Mouse (Mus musculus) right cerebral cortex, postnatal 4 days (tissue): ENCODE measurements around the gene Tmsb15b2.
A peak's percentile ranks its signal among the peaks of the same experiment; 100 is the strongest.
"Not testable (repeated sequence)": the region's sequence is repeated elsewhere in the genome, so short reads cannot be mapped to it uniquely, and the experiment has no call there.

ENCODE experiments used
- DNase-seq: peaks from one replicate; pipeline ENCODE4 v3.0.0-alpha.2; 2022

Gene Tmsb15b2

DNA sequence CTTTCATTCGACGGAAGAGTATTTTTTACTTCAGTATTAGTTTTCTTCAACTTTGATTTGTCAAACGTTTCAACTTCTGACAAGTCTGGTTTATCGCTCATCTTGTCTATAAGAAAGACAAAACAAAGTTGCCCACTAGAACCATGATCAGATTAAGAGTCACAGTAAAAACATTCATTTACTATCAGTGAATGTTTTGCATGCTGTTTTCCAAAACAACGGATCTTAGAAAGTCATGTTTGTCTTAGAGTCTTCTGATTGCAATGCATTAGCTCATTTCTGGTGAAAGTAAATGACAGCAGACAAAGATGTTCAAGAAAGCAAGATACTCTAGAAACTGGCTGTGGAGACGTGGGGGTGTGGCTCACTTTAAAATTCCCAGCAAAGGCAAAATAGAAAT lies at the start of gene Tmsb15b2:
Tmsb15b2 (minus strand) TSS at position 101 of the 400 bp plus-strand sequence.
- DNase-seq, result not testable (repeated sequence)

DNA sequence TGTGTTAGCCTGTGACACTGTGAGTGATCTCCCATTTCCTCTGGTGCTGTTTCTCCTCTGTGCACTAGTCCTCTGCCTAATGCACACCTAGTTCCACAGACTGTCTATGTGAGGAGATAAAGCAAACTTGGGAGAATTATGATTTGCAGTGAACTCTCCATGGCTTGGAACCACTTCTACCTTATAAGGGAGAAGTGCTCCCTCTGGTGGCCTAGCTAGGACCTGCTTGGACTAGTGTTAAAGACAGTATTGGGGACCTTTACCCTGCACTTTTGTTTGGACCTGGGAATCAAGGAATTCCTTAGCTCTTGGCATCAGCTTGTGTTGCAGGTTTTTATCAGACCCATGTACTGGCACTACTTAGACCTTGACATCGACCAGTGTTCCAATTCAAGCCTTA lies 44.0 kb upstream of the Tmsb15b2 start:
- peak; percentile 73 for DNase-seq

DNA sequence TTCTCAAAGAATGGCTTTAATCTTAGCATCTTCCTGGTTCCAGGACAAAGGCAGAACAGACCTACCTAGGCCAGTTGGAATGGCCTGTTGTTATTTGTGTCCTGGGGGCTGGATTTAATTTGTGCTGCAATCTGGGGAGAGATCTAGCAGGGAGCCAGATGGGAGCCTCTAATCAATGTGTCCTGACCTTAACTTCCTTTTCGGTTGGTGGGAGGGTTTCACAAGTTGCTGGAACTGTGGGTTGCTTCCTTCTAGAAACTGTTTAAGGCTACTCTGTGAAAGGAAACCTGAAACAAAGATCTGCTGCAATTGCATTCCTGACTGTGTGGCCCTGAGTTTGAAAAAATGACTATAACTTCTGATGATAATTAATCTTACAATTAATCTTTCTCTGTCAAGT lies 42.4 kb upstream of the Tmsb15b2 start:
- DNase-seq, result no peak

DNA sequence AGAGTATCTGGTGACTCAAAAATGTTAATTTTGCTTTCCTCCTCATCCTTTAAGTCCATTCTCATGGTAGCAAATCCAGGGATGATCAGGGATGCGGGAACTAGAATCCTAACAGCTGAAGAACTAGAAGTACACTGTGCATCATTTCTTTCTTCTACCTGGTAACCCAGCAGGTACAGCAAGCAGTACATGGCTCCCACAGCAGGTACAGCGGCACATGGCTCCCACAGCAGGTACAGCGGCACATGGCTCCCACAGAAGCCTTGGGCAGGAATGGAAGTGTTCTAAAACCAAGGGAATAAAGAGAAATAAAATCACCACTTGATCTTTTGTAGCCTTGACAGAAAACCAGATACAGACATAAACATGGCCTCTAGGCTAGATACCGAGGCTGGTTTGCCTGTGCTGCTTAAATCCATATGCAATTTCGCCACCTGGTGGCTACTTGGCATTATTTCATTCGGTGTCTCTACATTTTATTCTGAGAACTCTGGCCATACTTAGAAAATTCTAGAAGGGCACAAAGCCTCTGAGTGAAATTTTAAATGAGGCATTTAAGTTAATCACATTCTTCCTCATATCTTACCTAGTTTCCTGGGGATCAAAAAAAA lies 39.9 kb upstream of the Tmsb15b2 start:
- peak; percentile 46 for DNase-seq

DNA sequence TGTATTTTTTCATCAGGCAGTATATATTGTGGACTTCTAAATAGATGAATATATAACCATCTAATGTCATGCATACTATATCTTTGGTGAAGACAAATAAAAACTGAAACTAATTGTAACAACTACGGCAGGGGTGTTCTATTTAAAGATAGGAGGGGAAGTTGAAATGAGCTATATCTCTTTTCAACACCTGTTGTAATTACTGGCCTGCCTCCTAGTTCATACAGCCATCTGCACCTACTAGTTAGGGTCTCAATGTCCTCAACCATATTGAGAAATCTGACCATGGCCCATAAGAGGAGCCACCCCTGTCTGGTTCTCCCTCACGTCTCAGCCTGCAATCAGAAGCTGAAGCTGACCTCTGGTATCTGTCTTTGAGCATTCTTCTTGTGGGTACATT lies 21.0 kb upstream of the Tmsb15b2 start:
- no peak for DNase-seq

DNA sequence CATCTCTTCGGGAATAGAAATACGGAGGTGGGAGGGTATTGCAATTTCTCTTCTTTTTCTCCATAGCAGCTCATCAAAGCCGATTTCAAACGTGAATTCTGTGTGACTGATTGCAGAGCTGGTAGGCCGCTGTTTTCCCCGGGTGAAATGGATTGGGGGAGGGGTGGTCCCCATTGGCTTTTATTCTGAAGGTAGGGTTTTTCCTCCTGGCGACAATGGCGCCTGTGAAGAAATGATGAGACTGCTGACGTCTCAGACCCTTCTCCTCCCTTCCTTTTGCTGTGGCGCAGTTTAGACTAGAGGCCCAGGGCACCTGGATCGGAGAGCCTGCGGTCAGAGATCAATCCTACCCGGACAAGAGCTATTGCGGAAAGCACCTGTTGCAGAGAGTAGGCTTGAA lies 18.3 kb upstream of the Tmsb15b2 start:
- peak; percentile 43 for DNase-seq

DNA sequence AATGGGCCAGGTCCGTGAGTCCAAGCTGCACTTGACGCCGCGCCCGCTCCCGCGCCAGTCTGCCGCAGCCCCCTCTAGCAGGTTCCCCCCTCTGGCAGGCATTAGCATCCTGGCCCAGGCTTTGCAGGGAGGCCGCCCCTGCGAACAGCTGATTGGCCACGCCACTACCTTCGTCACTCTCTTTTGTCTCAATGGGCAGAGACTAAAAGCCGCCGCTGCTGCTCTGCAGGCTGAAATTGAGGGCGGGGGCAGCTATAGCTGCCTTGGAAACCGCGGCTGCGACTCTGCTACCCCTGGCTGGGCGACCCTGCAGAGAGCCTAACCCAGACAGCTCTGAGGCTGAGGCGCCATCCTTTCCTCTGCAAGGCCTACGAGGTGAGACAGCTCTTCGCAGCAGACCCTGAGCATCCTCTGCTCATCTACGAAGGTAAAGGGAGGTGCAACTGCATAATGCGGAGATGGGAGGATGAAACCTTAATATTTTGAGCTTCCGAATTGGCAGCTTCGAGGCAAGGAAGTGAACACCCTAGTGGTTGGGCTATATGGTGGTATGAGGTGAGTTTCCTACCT lies 17.8 kb upstream of the Tmsb15b2 start, which contains the start of gene Zcchc18:
Zcchc18 (plus strand) TSS at position 178 of the 570 bp plus-strand sequence.
- DNase-seq, result peak; percentile 74

DNA sequence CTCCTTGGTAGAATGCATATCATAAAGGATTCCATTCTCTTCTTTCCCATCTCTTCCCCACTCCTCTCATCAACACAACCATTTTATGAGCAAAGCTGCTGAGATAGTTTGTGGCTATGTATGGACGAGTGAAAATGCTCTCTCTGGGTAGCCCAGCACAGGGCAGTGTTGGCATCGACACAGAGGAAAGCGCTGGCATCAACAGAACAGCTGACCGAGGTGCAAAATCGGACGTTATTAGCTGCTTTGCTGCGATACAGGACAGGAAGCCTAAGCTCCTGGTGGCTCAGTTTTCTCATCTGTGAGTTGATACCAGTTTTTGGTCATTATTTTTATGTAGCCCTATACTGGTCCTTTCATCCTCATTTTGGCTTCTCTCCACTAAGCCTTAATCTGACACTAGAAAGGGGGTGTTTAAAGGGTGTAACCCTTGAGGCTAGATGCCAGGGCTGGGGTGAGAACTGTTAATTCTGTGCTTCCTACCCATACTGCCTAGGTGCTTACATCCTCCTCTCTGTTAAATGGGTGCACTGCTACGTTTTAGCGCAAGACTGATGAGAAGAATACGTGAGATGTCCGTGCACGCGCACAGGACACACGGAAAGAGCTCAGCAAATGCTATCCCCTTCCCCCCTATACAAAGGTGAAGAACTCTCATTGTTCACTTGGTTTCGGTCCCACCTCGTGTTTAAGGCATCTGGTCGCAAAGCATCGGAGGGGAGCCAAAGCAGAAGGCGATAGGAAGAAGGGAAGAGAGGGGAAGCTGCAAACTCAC lies 17.1 kb upstream of the Tmsb15b2 start:
- no peak for DNase-seq

DNA sequence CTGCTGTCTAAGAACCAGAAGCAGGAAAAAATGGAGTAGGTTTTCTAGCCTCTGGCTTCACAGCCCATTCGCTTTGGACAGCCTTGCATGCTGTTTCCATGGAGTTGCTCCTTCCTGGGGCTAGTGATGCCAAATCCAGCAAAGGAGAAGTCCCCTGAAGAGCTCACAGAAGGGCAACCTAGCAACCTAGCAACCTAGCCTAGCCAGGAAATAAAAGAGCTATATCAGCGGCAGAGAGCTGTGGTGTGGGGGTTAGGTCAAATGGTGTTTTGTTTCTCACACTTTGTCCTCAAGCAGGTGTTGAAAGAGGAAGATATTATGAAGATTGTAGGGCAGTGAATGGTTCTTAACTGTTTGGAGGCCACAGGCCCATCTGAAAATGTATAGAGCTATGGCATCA lies 16.0 kb upstream of the Tmsb15b2 start:
- DNase-seq, result no peak

DNA sequence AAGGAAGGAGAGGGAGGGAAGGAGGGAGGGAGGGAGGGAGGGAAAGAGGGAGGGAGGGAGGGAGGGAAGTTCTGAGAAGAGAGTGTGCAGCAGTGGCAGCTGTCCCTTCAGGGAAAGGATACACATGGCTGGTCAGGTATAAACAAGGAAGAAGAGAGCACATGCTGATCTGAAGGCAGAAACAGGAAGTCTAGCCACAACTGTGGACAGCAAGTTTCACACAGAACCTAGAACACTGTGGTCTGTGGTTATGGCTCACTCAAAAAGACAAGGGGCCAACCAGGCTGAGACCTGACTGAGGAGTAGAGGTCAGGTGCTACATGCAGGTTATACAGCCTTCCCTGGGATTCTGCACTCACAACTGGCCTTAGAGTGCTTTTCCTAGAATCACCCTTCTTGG lies 10.7 kb upstream of the Tmsb15b2 start:
- no peak for DNase-seq

DNA sequence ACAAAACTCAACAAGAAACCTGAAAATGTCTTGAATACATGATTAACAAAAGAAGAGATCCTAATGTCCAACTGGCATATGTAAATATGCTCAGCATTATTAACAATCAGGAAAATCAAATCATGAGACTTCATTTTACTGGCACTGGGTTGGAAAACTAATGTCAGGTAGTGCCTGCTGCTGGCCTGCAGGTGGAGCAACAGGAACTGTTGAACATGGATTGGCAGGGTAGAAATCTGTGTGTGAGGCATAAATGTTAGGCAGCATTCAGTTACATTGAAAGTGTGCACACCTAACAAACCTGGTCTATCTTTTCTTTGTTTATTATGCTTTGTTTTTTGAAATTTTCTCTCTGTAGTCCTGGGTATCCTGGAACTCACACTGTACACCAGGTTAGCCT lies 3.3 kb upstream of the Tmsb15b2 start:
- DNase-seq, result no peak

DNA sequence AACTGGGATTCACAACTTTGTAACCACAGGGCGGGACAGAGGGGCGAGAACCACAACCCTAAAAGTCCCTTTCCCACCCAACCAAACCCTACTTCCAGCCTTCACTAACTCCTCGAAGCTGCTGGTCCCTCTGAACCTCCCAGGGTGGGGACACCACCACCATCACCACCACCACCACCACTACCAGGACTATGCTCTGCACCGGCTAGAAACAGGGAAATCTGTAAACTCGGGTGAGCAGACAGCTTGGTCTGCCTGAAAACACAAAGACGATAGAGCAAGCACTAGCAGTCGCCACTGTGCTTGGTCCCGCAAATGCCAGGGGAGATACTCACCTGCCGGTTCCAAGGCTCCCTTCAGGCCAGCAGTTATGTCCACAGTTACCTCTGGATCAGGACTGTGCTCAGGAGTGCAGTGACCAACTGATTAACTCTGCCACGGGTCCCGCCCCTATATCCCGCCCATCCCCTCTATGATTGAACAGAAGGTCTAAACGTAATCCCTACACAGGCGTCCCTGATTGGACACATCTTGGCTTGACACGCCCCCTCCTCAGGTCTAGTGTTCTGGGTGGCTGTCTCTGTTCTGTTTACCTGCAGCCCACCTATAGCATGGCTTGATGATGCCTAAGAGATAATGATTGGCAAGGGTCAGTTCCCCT lies 1.3 kb upstream of the Tmsb15b2 start, which contains the start of the genes Tmsb15l and Tmsb15b1:
Tmsb15l (minus strand) TSS at position 446 of the 661 bp plus-strand sequence.
Tmsb15b1 (minus strand) TSS at position 451 of the 661 bp plus-strand sequence.
- DNase-seq, result peak; percentile 58

DNA sequence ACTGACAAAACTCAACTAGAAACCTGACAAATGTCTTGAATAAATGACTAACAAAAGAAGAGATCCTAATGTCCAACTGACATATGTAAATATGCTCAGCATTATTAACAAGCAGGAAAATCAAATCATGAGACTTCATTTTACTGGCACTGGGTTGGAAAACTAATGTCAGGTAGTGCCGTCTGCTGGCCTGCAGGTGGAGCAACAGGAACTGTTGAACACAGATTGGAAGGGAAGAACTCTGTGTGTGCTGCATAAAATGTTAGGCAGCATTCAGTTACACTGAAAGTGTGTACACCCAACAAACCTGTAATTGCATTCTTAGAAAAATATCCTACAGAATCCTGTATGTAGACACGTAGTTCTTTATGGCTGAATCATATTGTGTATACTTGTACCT lies 15.6 kb downstream of the Tmsb15b2 start:
- no peak for DNase-seq

DNA sequence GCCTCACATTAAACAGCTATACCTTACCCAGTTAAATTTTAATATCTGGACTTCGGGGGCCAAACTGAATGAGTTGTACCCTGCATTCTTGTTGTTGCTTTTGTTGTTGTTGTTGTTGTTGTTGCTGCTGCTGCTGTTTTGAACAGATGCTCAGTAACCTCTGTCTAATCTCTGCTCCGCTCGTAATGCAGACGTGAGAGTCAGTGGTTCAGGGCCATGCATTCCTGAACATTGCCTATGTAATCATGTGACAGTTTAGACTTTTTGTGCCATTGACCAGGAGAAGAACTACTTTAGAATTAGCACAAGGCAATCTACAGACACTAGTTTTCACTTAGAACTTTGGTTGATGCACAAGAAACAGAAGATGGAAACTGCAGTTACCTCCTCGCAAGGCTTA lies 17.0 kb downstream of the Tmsb15b2 start:
- DNase-seq, result not testable (repeated sequence)

DNA sequence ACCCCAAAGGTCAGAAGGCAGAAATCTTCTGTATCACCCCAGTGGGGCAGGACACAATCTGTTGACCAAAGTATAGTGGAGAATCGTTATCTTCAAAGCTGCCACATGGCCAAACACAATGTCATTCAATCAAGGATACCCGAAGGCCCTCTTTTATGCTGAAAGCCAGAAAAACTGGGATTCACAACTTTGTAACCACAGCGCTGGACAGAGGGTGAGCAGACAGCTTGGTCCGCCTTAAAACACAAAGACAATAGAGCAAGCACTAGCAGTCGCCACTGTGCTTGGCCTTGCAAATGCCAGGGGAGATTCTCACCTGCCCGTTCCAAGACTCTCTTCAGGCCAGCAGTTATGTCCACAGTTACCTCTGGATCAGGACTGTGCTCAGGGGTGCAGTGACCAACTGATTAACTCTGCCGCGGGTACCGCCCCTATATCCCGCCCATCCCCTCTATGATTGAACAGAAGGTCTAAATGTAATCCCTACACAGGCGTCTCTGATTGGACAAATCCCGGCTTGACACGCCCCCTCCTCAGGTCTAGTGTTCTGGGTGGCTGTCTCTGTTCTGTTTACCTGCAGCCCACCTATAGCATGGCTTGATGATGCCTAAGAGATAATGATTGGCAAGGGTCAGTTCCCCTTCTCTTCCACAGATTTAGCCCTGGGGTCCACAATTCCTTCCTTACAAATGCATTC lies 17.6 kb downstream of the Tmsb15b2 start:
- DNase-seq, result peak; percentile 60

DNA sequence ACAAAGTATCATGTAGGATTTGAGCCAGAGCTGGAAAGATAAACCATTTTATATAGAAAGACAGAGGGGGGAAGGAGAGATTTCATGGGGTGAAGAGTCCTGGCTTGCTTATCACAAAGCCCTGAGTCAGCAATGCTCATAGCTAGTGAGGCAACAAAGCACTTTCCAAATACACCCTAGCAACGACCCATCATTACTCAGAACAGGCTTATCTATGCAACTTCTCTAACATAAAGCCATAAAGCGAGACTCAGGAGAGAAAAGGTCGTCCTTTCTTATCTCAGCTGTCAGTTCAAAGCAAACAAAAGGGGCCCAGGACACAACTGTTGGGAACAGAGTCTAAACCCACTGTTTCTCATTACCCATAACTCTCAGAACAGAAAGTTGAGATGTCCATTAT lies 37.3 kb downstream of the Tmsb15b2 start:
- DNase-seq, result no peak

DNA sequence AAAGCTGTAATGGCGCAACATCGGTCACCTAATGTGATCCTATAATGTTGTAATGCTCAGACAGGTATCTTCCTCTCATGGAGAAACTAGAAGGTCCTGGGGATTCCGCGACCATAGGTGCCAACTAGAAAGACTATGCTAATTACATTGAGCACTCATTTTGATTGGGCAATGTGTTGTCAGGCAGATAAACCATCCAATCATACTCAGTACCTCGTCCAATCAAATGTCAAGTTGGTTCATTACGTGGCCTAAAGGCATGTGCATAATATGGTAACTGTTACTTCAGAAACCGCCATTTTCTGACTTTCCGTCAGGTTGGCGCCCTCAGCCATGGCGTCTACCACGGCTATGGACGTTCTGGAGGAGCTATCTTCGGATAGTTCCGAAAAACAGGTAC lies 48.3 kb downstream of the Tmsb15b2 start, which contains the start of gene H2bfm:
H2bfm (plus strand) TSS at position 295 of the 400 bp plus-strand sequence.
- no peak for DNase-seq

DNA sequence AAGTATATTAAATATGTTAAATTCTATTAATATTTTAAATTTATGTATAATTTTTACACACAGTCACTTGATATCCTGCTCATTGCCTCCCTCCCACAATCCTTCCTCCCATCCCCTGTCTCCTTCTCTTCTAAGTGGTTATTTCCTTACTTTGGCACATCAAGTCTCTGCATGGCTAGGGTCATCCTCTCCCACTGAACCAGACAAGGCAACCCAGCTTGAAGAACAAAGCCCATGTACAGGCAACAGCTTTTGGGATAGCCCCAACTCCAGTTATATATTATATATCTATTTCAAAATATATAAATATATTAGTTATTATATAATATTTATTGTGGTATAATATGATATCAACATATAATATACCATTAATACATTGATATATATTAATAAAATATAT lies 49.4 kb downstream of the Tmsb15b2 start:
- DNase-seq, result no peak
